Mouse (Mus musculus): ENCODE data around the gene Frmpd4.

The Frmpd4 gene

DNA sequence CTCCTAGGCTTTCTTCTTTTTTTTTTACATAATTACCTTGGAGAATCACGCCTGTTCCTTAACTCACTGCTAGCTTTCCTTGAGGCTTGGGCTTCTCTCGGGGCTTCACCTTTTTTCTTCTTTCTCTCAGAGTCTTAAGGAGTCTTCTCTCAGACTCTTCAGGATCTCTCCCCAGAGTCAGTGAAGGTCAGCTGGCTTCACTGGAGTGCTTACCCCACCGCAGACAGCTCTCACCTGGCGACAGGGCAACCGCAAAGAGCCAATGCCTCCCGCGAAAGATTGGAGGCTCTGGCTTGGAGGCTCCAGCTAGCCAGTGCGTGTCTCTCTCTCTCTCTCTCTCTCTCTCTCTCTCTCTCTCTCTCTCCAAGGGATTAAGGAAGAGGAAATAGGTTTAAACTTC is 453.0 kb downstream of the Frmpd4 start:
- no peak for DNase-seq (ENCODE audit: low spot score)

DNA sequence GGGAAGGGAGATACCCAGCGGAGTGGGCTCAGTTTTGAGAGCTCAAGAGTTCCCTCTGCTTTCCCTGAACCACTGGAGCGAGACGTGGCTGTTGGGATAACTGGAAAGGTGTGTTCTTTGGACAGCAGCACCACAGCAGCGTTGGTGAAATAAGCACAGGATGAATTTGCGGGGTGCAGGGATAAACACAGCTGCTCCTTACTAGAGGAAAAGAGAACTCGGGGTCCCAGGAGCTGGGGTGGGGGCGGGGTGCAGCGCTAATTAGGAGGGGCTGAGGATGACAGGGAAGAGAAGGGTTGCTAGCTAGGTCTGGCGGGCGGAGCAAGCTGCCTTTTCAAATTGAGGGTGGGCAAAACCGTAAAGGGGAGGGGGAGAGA is 453.5 kb downstream of the Frmpd4 start:
- no peak for DNase-seq (ENCODE audit: low spot score)

DNA sequence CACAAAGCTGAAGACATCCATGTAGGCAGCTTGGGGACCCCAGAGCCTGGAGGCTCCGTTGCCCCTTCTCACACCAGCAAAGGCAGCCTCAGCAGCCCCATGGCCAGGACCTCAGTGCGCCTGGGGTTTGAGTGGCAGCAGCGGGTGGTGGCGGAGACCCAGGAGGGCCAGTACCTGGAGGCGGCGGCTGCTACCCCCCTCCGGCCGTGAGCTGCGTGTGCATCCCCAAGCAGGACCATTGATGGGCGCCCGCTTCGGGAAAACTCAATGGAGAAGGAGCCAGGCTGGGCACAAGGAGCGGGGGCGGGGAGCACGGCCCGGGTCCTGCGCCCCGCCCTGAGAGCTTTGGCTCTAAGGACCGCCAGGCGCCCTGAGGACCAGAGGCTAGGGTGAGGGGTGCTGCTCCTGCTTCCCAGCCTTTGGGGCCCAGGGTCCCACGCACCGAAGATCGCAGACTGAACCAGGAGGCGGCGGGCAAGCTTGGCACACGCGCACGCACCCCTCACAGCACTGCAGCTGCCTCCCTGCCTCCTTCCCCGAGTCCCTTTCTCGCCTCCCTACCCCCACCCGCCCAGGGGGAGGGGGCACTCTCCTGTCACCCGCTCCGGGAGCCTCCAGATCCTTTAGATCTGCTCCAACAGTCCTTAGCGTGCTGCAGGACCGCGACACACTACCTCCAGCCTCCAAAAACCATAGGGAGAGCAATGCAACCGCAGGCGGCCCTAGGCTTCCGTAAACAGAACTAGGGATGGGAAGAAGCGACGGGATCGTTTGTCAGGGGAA is 454.0 kb downstream of the Frmpd4 start:
- peak; percentile 23 for DNase-seq (ENCODE audit: low spot score)

DNA sequence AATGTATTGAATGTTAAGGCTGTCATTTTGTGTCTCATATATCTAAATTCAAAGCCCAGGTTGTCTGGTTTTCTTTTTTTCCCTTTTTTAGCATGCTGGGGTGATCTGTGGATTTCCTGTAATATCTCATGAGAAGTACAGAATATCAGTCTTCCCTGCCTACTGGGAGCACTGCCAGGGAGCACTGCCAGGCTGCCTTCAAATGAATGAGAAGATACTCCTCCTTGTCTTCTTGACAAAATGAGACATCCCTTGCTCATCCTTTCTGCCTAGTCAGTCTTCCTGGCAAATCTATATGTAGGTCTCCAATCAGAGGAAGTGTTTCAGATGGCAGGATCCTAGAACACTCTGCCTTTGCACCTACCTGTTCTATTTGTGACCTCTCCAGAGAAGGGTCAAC is 535.4 kb downstream of the Frmpd4 start:
- DNase-seq (ENCODE audit: low spot score), result no peak

DNA sequence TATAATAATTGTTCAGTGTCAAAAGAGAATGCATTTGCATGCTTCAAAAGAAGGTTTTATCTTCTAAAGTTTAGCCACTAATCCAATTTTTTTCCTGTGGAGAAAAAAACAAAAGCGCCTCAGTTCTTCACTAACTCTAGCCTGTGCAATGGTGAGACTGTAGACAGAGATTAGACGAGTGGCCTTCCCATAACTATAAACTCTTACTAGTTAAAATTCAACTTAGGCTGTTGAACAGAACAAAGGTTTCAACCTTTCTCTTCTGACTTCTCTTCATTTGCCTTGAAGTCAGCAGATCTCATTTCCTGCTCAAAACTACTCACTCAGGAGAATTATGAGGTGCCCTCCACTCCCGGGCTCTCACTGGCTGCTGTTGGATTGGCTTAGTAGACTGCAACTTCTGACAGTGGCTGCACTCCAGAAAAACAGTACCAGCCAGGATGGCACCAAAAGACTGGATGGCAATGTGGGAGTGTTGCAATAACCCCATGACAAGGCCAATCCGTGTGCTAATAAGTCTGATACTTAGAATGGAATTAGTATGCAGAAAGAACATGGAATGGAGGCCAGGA is 556.4 kb downstream of the Frmpd4 start:
- no peak for DNase-seq (ENCODE audit: low spot score)

DNA sequence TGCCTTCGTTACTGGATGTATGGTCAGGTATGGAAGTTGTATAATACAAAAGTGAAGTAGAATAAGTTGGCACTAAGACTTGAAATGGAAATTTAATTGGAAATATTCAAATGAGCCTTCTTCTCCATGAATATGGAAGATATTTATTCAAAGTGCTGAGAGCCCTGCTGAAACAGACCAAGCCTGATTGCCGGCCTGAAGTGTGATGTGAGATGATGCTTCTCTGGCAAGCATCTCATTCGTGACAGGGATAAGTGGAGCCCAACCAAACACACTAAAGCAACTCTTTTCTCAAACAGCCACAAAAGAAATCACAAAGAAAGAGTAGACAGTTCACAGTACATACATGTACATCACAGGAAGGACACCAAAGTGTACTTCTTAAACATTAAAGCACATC is 559.2 kb downstream of the Frmpd4 start:
- no peak for DNase-seq (ENCODE audit: low spot score)

DNA sequence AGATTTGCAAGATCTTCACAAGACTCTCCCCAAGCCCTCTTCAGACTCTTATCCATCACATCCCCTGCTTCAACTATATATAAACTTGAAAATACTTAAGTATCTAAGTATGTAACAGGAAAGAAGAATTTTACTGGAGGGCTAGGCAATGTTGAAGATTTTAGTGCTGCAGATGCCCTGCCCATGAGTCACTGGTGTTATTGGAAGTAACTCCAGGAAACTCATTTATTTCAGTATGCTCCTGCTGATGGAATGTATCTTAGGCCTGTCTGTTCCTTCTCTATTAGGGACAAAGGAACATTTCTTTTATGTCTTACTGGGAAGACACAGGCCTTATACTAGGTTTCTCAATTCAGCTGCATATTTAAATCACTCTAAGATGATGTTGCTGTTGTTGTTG is 592.2 kb downstream of the Frmpd4 start:
- DNase-seq (ENCODE audit: low spot score), result no peak

DNA sequence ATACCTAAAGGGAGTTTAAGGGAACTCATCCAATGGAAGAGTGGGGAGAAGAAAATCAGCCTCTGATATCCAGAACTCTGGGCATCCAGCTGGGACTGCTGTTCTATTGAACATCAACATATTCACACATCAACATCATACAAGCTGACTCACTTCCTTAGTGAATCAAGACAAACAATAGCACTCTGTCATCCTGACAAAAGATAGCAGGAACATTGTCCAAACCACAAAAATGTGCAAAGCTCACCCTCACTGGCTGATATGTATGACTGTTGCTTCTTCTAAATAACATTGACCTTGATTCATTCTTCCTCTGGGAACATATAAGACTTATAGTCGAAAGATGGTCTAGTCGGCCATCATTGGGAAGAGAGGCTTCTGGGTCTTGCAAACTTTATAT is 625.8 kb downstream of the Frmpd4 start:
- DNase-seq (ENCODE audit: low spot score), result no peak

DNA sequence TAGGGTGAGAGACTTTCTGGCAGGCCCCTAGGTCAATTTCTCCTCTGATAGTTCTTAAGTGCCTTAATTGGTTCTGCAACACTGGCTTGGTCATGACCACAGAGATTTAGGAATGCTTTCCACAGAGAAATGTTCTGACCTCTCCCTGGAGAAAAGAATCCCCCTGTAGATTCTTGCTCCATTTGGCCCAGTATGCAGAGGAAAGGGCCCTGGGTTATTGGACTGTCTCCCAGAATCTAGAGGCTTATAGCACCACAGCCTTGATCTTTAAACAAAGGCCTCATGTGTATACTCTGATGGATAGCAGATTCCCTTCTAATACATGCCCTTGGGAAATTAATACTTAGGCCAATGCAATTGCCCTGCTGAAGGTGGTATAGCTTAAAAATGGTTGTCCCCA is 667.5 kb downstream of the Frmpd4 start:
- no peak for DNase-seq (ENCODE audit: low spot score)

DNA sequence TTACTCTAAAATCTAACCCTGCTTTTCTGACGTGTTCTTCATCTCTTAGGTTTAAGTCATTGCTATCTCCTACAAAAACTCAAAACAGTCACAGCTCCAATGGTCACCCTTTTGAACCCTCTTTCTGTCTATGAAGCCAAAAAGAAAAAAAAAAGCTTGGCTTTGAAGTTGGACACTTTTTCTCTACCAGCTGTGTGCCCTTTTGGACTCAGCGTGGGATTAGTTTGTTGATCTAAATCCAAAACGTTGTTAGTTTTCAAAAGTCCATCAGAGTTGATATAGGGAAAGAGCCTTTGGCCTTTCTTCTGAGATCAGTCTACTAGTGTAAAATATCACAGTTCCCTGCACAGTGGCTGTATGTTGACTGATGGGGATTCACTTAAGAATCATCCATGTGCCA is 676.0 kb downstream of the Frmpd4 start:
- no peak for DNase-seq (ENCODE audit: low spot score)

DNA sequence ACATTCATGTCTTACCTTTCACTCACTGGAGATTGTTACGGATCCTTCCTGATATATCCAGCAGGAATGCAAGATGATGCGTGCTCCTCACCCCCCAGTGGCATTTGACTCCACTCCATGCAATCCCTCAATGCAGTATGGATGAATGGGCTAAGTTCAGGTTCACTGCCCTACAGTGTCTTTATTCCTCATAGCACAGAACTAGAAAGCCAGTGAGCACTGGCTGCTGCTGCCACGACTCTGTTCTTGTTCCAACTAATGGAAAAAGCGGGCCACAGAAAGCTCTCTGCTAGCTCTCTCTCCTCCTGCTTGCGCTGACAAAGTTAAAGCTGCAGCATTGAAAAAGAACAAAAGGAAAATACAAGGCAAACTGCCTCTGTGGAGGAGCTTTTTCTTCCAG is 722.2 kb downstream of the Frmpd4 start:
- DNase-seq (ENCODE audit: low spot score), result no peak

DNA sequence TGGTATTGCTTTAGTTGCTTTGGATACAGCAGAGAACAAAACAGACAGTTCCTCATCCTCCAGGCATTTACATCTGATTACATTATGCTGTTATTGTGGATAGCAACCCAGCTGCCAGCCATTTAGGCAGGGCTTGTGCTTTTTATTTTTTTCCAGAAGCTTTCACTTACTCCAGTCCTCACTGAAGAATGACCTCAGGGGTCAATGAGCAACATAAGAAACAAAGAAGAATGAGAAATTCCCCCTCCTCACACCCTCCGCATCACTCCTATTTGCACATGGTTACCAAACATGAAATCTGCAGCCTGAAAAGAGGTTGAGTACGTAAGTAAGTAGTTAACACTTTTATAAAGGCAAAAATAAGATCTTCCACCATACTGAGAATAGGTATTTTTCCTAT is 744.5 kb downstream of the Frmpd4 start:
- DNase-seq (ENCODE audit: low spot score), result no peak

DNA sequence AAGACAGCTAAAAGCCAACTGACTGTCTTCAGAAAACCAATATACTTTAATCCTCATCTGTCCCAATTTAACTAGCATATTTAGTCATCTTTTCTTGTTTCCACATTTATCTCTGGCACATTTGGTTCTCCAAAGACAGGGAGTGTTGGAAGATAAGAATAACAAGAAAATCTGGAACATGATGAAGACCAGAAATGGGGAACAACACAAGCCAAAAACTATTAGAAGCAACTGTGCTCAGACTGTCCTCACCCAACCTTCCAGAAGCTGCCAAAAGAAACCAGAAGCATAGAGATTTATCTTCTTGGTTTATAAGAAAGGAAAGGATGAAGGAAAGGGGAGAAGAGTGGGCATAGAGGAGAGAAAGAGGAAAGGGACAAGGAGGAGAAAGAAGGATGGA is 748.6 kb downstream of the Frmpd4 start:
- no peak for DNase-seq (ENCODE audit: low spot score)

DNA sequence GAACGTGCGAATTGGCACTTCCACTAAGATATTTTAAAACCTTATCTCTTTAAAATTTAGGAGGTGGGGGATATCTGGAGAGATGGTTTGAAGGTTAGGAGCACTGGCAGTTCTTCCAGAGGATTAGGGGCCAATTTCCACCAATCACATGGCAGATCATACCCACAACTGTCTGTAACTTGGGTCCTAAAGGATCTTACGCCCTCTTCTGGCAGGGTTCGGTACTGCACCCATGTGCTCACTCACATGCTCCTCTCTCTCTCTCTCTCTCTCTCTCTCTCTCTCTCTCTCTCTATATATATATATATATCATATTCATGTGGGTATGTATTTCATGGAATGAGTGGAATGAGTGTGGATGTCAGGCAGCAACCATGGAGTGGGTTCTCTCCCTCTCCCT is 759.7 kb downstream of the Frmpd4 start:
- DNase-seq (ENCODE audit: low spot score), result peak; percentile 55

DNA sequence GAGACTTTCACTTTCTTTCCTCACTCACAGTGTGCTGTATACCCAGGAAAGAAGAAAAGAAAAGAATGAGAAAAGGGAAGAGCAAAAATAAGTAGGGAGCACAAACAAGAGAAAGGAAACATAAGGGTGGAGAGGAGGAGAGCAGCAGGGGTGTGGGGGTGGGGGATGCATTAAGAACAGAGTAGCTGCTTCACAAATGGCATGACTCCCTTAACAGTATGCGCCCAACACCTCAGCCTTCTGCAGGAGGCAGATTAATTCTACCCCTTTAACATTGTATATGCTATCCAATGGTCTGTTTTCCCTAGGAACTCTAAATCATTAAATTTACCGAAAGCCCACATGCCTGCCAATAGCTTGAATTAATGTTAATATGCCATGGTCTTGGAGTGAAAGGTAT is 766.9 kb downstream of the Frmpd4 start:
- no peak for DNase-seq (ENCODE audit: low spot score)

DNA sequence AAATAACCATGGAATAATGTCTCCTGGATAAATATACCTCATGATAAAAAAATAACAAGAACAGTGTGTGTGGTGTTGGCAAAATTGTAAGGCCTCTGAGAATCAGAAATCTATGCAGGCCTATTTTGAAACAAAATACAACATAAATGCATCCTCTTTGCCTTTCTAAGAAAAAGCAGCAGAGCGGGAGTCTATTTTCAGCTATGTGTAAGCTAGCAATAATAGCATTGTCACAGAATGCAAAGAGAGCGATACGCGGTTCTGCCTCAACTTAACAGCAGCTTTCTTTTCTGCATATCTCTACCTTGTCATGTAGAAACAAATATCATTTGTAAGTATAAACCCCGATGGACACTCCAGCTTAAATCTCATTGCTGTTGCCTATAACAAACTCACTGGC is 768.5 kb downstream of the Frmpd4 start:
- no peak for DNase-seq (ENCODE audit: low spot score)

DNA sequence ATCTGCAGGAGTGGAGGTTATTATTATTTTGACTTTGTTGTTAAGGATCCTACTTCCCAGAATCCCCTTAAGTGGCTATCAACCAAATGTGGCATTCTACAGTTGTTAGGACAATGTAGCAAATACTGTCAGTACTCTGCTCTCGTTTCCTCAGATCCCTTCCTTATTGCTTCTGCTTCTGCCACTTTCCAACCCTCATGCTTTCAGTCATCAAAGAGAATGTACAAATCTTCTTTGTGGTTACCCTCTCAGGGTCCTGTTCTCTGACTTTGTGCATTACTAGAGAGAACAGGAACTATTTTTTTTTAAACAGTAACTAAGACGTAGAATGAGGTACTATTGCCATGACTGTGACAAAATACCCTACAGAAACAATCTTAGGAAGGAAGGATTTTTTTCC is 788.3 kb downstream of the Frmpd4 start:
- no peak for DNase-seq (ENCODE audit: low spot score)

DNA sequence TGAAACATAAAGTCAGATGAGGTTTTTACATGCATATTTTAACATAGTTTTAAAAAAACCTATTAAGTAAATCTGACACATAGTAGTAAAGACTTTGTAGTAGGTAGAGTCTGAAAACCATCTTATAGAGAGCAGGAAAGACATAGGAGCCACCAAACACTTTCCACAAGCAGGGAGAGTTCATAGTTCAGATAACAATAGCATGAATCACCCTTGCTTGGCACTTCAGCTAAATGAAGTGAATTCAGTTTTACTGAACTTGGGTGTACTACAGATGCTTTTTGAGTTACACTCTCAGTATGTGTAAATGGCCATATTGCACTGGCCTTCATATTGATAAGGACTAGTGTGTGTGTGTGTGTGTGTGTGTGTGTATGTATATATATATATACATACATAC is 793.5 kb downstream of the Frmpd4 start:
- no peak for DNase-seq (ENCODE audit: low spot score)

DNA sequence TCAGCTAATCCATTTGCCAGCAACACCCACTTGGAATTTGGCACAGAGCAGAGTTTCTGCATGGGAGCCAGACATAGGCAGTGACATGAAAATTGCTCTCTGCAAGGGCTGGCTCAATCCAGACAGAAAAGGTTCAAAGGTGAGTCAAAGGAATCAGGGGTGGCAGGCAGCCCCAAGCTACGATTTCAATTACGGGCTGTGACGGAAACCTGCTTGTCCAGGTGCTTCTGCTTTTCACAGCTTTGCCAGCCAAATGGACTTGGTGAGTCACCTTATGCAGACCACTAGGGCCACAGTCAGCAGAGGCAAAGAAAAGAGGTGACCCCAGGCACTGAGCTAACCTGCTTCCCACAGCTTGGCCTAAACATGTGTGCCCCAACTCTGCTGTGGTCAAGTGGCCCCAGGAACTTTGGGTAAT is 857.5 kb downstream of the Frmpd4 start:
- DNase-seq (ENCODE audit: low spot score), result peak; percentile 5

DNA sequence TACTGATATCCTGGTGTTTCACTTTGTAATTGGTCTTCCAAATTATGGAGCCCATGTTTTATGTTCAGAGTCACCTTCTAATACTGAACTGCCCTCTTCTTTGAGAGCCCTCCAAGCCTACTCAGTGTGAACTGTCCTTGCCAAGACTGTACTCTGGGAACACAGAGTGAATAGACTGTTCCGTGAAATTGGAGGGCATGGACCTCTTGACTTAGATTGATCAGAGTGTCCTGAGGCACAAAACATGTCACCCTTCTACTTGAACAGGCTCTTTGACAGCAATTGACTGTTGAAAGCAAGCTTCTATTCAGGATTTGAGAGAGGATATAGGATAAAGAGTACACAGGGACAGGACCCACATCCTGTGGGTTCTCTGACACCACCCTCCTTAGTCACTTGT is 857.9 kb downstream of the Frmpd4 start:
- peak; percentile 3 for DNase-seq (ENCODE audit: low spot score)

DNA sequence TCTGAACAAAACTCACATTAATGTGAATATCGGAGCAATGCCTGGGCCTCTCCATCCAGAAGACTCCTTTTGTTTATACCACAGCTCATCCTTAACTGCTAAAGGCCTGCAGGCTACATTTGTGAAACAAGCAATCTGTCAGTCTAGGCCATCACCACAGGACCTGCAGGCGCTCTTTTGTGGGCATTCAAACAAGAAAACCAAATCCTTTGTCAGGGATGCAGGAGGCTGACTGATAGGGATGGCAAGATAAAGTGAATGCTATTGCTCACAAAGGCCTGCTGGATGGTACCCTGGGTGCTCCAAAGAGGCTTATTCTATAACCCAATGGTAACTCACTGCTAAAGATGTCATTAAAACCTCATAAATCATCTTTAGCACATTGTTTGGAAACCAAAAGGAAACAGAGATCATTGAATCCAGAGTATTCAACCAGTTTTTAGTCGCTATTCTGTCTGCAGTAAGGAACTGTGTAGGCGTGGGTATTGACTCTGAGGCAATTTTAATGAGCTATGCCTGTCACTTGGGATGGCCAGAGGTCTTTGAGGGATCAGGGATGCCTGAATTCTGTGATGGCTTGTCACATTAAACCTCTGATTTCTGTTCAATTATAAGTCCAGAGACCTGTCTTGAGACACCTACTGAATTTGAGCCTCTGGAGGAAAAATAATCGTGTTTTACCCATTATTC is 922.1 kb downstream of the Frmpd4 start:
- DNase-seq (ENCODE audit: low spot score), result peak; percentile 32

DNA sequence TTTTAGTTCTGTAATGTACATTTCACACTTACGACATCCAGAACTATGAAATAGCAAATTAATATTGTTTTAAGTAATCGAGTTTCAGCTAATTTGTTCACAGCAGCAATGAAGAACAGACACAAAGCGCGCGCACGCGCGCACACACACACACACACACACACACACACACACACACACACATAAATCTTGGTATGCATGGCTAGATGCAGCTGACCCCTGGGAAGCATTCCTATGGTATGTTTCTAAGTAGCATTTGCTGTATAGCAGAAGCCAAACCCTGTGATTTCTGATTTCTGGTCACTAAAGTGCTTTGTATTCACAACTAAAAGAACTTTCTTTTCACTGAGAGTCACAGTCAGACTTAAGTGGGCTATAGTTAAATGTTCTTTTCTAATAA is 922.8 kb downstream of the Frmpd4 start:
- no peak for DNase-seq (ENCODE audit: low spot score)

DNA sequence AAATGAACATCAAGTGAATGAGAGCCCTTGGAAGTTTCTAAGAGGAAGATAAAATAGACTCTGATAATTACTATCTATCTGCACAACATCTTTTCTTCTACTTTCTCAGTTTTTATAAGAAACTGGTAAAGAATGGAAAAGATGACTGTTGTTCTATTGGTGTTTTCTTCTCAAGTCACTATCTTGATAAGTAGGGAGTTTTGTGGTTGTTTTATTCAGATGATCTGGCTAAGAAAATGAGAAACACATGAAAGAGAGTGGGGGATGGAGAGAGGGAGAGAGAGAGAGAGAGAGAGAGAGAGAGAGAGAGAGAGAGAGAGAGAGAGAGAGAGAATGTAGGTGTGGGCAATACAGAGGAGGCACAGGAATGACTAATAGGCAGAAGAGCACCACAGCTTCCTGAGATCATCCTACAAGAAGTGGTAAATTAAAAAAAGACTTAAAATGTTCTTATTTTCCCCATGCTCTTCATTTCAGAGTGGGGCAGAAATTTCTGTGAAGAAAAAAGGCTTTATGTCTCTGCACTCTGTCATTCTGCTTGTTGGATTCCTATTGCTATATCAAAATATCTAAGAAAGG is 979.3 kb downstream of the Frmpd4 start:
- DNase-seq (ENCODE audit: low spot score), result no peak
